Mouse (Mus musculus): ENCODE measurements at regions not wholly inside any gene's neighbourhood (a gene's known extent, or its start where the extent isn't known, plus 50 kb on each side); places are given as distances from the start of the nearest gene placed in this dataset.

DNA sequence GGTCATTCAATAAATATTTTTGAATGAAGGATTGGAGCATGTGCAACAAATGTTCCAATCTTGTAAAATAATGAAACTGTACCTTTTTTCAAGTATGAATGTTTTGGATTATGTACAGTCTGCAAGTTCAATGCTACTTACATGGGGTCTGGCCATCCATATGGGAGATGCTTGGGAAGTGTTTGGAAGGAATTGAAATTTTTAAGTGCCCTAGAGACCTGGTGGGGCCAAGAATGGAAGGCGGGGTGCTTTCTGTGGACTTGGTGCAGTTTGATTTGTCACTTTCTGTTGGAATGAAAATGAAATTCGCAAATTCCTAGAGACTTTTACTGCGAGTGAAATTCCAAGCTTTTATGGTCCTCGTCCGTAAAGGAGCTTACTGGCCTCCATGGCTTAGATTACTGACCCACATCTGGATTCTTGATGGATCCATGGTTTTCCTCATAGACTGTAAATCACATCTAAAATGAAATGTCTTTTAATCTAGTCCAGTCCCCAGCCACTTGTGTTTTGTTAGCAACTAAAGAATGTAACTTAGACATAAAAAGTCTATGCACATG lies 90.3 kb upstream of the 1810046K07Rik start:
- Histone ChIP-seq H3K27ac (ENCODE audit: low read depth, low read length) (no peak overlapping the region), H3K36me3 (ENCODE audit: control insufficient read depth, insufficient read depth, low read length) (no peaks in the 10 kb centered on the region), H3K9ac (ENCODE audit: low read depth, low read length) (no peak overlapping the region), H3K27me3 (ENCODE audit: control insufficient read depth, insufficient read depth, low read length) (no peaks in the 10 kb centered on the region), H3K9me3 (ENCODE audit: control insufficient read depth, low read length) (no peaks in the 10 kb centered on the region), H3K4me3 (ENCODE audit: low read length) (no peak overlapping the region), H3K4me2 (replicated peaks; ENCODE audit: low read depth, low read length) (no peak overlapping the region), H3K4me1 (ENCODE audit: control insufficient read depth, insufficient read depth, low read length) (no peaks in the 10 kb centered on the region)
- 44% methylated on average over 5 of the region's 5 CpGs for WGBS
- ATAC-seq (ENCODE audit: low FRiP score, low TSS enrichment): no peak

DNA sequence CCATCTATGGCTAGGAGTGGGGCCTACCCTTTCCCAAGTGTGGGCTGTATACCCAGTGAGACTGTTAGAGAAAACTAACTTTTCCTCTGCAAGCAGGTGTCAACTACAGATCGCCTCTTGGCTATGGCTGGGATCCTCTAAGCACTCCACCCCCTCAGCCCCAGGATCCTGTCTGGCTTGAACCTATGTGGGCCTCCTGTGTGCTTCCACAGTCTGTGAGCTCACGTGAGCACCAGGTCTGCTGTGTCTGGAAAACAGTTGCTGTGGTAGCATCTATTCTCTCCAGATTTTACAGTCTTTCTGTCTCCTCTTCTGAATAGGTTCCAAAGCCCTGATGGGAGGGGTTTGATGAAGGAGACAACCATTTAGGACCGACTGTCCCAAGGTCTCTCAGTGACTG lies 93.8 kb upstream of the 1810046K07Rik start:
- Histone ChIP-seq H3K9ac (ENCODE audit: low read depth, low read length) (no peak overlapping the region), H3K4me1 (ENCODE audit: control insufficient read depth, insufficient read depth, low read length) (no peaks in the 10 kb centered on the region), H3K27me3 (ENCODE audit: control insufficient read depth, insufficient read depth, low read length) (no peaks in the 10 kb centered on the region), H3K4me3 (ENCODE audit: low read length) (no peak overlapping the region), H3K36me3 (ENCODE audit: control insufficient read depth, insufficient read depth, low read length) (no peaks in the 10 kb centered on the region), H3K4me2 (replicated peaks; ENCODE audit: low read depth, low read length) (no peak overlapping the region), H3K9me3 (ENCODE audit: control insufficient read depth, low read length) (no peaks in the 10 kb centered on the region), H3K27ac (ENCODE audit: low read depth, low read length) (no peak overlapping the region)
- no peak for ATAC-seq (ENCODE audit: low FRiP score, low TSS enrichment)
- WGBS: 67% methylated on average over 3 of the region's 3 CpGs

DNA sequence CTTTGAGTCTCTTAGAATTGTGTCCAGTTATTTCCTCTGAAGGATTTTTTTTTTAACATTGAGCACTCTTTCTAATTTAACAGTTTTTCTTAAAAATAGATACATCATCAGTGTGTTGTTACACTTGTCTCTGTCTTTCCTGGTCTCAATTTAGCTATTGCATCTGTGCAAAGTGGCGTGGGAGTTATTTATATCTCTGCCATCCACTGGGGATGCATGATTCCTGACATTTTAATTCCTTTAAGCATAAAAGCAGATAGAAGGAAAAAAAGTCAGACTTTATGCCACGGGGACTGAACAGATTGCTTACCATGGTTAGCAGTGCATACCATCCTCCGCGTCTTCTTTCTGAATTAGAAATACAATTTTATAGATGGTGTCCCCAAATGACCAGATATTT lies 94.6 kb upstream of the 1810046K07Rik start:
- Histone ChIP-seq H3K4me2 (replicated peaks; ENCODE audit: low read depth, low read length) (no peak overlapping the region), H3K9ac (ENCODE audit: low read depth, low read length) (no peak overlapping the region), H3K9me3 (ENCODE audit: control insufficient read depth, low read length) (no peaks in the 10 kb centered on the region), H3K36me3 (ENCODE audit: control insufficient read depth, insufficient read depth, low read length) (no peaks in the 10 kb centered on the region), H3K27me3 (ENCODE audit: control insufficient read depth, insufficient read depth, low read length) (no peaks in the 10 kb centered on the region), H3K4me1 (ENCODE audit: control insufficient read depth, insufficient read depth, low read length) (no peaks in the 10 kb centered on the region), H3K27ac (ENCODE audit: low read depth, low read length) (no peak overlapping the region), H3K4me3 (ENCODE audit: low read length) (no peak overlapping the region)
- ATAC-seq (ENCODE audit: low FRiP score, low TSS enrichment): no peak
- WGBS: 76% methylated on average over 4 of the region's 4 CpGs

DNA sequence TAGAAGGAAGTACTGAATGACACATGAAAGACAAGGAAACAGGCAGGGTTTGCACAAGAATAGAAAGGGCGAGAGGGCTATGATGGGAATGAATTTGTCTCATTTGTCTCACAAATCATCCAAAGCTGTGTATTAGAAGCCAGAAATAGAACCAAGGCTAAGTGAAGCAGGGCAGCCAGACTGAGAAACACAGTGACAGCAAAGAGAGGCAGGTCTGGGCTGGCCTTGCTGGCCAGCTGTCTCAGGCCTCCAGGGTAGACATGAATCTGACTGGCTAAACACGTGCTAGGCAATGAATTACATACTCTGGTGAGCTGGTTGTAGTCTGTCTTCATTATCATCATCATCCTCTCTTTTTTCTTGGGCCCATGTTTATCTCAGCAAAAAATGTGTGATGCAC lies 101.7 kb upstream of the 1810046K07Rik start:
- no peaks in the 10 kb centered on the region; the same call in 1 of the 2 replicates for H3K4me1 ChIP-seq (ENCODE audit: control insufficient read depth, insufficient read depth, low read length)
- no peak overlapping the region for H3K4me2 ChIP-seq (replicated peaks; ENCODE audit: low read depth, low read length)
- H3K9me3 ChIP-seq (ENCODE audit: control insufficient read depth, low read length): no peaks in the 10 kb centered on the region
- 46% methylated on average over 2 of the region's 2 CpGs for WGBS
- H3K27me3 ChIP-seq (ENCODE audit: control insufficient read depth, insufficient read depth, low read length): no peaks in the 10 kb centered on the region
- no peak overlapping the region for H3K27ac ChIP-seq (ENCODE audit: low read depth, low read length)
- H3K36me3 ChIP-seq (ENCODE audit: control insufficient read depth, insufficient read depth, low read length): no peaks in the 10 kb centered on the region
- H3K9ac ChIP-seq (ENCODE audit: low read depth, low read length): no peak overlapping the region
- no peak overlapping the region for H3K4me3 ChIP-seq (ENCODE audit: low read length)
- no peak for ATAC-seq (ENCODE audit: low FRiP score, low TSS enrichment)

DNA sequence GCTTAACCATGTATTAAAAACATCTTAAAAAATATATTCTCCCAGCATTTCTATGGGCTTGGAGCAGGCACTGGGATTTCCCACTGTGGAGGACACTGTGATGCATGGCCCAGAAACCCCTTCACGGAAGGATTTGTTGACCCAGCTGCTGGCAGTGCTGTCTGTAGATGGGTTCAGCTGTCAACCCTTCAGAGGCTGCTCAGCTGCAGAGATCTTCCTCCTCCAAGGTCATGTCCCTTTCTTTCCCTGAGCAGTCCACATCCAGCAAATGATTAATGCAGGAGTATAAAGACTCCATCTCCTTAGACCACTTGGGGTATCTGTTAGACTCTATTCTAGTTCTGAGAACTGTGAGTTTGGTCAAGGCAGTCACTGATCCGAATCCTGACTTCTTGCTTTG lies 108.4 kb upstream of the 1810046K07Rik start:
- H3K9me3 ChIP-seq (ENCODE audit: control insufficient read depth, low read length): no peaks in the 10 kb centered on the region
- H3K36me3 ChIP-seq (ENCODE audit: control insufficient read depth, insufficient read depth, low read length): no peaks in the 10 kb centered on the region
- H3K4me3 ChIP-seq (ENCODE audit: low read length): no peak overlapping the region
- peak; percentile 90 for ATAC-seq (ENCODE audit: low FRiP score, low TSS enrichment)
- peak overlapping the region; percentile 4; the same call in 1 of the 2 replicates for H3K27ac ChIP-seq (ENCODE audit: low read depth, low read length)
- H3K9ac ChIP-seq (ENCODE audit: low read depth, low read length): no peak overlapping the region
- H3K4me2 ChIP-seq (replicated peaks; ENCODE audit: low read depth, low read length): no peak overlapping the region
- 22% methylated on average over 2 of the region's 2 CpGs for WGBS
- H3K27me3 ChIP-seq (ENCODE audit: control insufficient read depth, insufficient read depth, low read length): no peaks in the 10 kb centered on the region
- peaks cover 3% of the 10 kb centered on the region for H3K4me1 ChIP-seq (ENCODE audit: control insufficient read depth, insufficient read depth, low read length)

DNA sequence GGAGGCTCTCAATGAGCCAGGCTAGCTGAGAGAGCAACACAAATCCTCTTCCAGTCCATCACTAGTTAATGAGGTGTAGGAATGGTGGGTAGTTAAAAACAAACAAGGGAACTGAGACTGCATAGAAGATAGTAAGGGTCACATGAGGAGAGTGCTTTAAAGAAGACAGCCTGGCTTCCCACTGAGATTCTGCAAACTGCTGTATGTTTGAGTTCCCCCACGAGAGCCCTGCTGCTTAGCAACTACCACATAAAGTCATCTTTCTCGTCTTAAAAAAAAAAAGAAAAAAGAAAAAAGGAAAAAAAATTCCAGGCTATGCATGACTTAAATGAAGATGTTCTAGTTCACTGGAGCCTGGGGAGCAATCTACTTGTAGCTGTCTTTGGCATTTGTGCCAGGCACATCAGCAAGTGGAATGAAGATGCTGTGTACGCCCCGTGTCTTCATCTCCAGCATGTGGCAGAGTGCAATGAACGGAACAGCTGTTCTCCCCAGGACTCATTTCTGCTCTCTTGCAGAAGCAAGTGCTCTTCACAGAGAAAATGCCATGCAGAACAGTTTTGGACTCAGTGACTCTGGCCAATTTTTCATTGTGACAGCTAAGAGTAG lies 113.2 kb upstream of the 1810046K07Rik start:
- Histone ChIP-seq H3K9me3 (ENCODE audit: control insufficient read depth, low read length) (peaks cover 4% of the 10 kb centered on the region; the same call in 1 of the 2 replicates), H3K27me3 (ENCODE audit: control insufficient read depth, insufficient read depth, low read length) (no peaks in the 10 kb centered on the region), H3K4me2 (replicated peaks; ENCODE audit: low read depth, low read length) (no peak overlapping the region), H3K4me1 (ENCODE audit: control insufficient read depth, insufficient read depth, low read length) (peaks cover 3% of the 10 kb centered on the region; the same call in 1 of the 2 replicates), H3K36me3 (ENCODE audit: control insufficient read depth, insufficient read depth, low read length) (no peaks in the 10 kb centered on the region), H3K4me3 (ENCODE audit: low read length) (no peak overlapping the region), H3K27ac (ENCODE audit: low read depth, low read length) (no peak overlapping the region), H3K9ac (ENCODE audit: low read depth, low read length) (no peak overlapping the region)
- 27% methylated on average over 5 of the region's 5 CpGs for WGBS
- ATAC-seq (ENCODE audit: low FRiP score, low TSS enrichment): peak; percentile 61; the same call in 1 of the 2 replicates

DNA sequence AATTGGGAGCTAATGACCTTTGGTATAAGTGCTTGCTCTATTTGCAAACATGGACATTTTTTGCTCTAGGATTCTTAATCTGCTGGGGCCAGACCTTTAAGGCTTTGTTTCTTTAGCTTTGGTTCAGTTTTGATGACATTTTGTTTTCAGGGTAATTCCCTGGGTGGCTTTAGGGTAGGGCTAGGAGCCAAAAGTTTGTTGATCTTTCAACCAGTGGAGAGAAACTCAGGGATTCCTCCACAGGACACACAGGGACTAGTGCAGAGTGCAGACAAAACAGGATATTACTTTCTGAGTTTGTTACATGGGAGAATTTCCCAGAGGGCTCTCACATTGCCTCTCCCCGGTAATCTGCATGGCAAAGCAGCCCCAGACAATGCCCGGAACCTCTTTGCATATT lies 127.0 kb upstream of the 1810046K07Rik start:
- no peaks in the 10 kb centered on the region for H3K9me3 ChIP-seq (ENCODE audit: control insufficient read depth, low read length)
- no peak overlapping the region for H3K4me2 ChIP-seq (replicated peaks; ENCODE audit: low read depth, low read length)
- peaks cover 3% of the 10 kb centered on the region; the same call in 1 of the 2 replicates for H3K4me1 ChIP-seq (ENCODE audit: control insufficient read depth, insufficient read depth, low read length)
- H3K4me3 ChIP-seq (ENCODE audit: low read length): no peak overlapping the region
- WGBS: 58% methylated on average over 2 of the region's 2 CpGs
- no peak overlapping the region; the same call in 1 of the 2 replicates for H3K27ac ChIP-seq (ENCODE audit: low read depth, low read length)
- no peak overlapping the region for H3K9ac ChIP-seq (ENCODE audit: low read depth, low read length)
- no peaks in the 10 kb centered on the region for H3K27me3 ChIP-seq (ENCODE audit: control insufficient read depth, insufficient read depth, low read length)
- no peak for ATAC-seq (ENCODE audit: low FRiP score, low TSS enrichment)
- no peaks in the 10 kb centered on the region for H3K36me3 ChIP-seq (ENCODE audit: control insufficient read depth, insufficient read depth, low read length)

DNA sequence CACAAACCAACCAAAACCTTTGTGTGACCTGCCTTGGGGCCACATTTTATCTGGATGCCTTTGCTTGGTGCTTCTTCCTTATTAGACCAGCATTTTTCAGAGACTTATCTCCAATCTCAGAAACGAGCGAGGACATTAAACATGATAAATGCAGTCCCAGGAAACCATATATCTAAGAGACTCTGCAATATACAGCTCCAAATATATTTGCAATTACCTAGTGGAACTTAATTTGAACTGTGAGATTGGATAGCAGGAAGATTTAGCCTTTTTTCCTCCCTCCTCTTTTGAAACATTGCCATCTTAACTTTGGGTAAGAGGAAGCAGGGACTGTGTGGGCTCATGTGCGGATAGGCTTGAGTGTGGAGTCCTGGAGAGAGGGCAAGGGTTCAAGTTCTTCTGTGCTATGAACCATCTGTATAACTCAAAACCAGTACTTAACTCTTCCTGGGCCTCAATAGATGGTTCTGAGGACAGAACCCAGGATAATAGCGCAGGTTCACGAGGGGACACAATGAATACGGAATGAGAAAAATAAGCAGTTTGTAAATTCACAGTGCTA lies 133.8 kb upstream of the 1810046K07Rik start:
- H3K27ac ChIP-seq (ENCODE audit: low read depth, low read length): no peak overlapping the region
- no peaks in the 10 kb centered on the region for H3K27me3 ChIP-seq (ENCODE audit: control insufficient read depth, insufficient read depth, low read length)
- peak; percentile 66 for ATAC-seq (ENCODE audit: low FRiP score, low TSS enrichment)
- no peaks in the 10 kb centered on the region for H3K36me3 ChIP-seq (ENCODE audit: control insufficient read depth, insufficient read depth, low read length)
- no peak overlapping the region for H3K4me3 ChIP-seq (ENCODE audit: low read length)
- H3K9ac ChIP-seq (ENCODE audit: low read depth, low read length): no peak overlapping the region
- no peaks in the 10 kb centered on the region for H3K4me1 ChIP-seq (ENCODE audit: control insufficient read depth, insufficient read depth, low read length)
- no peak overlapping the region for H3K4me2 ChIP-seq (replicated peaks; ENCODE audit: low read depth, low read length)
- 65% methylated on average over 6 of the region's 6 CpGs for WGBS
- no peaks in the 10 kb centered on the region for H3K9me3 ChIP-seq (ENCODE audit: control insufficient read depth, low read length)

DNA sequence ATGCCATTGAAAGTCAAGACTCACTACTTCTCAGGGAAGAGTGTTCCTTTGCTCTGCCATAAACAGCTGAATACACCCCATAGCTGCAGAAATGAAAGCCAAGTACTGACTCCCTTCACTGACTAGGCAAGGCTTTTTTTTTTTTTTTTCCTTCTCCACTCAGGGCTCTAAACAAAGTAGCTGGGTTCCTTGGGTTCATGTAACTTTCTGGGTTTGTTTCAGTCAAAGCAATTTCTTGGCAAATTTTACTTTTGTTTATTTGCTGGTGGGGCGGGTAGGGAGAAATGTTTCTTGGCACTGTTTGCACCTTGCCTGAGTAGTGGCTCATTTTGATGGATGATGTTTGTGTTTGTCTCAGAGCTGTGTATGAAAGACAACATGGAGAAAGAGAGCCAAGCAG lies 141.3 kb upstream of the 1810046K07Rik start:
- WGBS: 77% methylated on average over 1 of the region's 1 CpGs
- H3K27me3 ChIP-seq (ENCODE audit: control insufficient read depth, insufficient read depth, low read length): no peaks in the 10 kb centered on the region
- H3K4me1 ChIP-seq (ENCODE audit: control insufficient read depth, insufficient read depth, low read length): no peaks in the 10 kb centered on the region
- H3K9me3 ChIP-seq (ENCODE audit: control insufficient read depth, low read length): no peaks in the 10 kb centered on the region
- H3K36me3 ChIP-seq (ENCODE audit: control insufficient read depth, insufficient read depth, low read length): no peaks in the 10 kb centered on the region
- no peak overlapping the region for H3K4me2 ChIP-seq (replicated peaks; ENCODE audit: low read depth, low read length)
- no peak overlapping the region for H3K27ac ChIP-seq (ENCODE audit: low read depth, low read length)
- H3K9ac ChIP-seq (ENCODE audit: low read depth, low read length): no peak overlapping the region
- H3K4me3 ChIP-seq (ENCODE audit: low read length): no peak overlapping the region
- no peak for ATAC-seq (ENCODE audit: low FRiP score, low TSS enrichment)
